Mouse (Mus musculus): Measurements from ENCODE around the gene Mettl1.
A peak's percentile ranks its signal among the peaks of the same experiment; 100 is the strongest.

The Mettl1 gene

DNA sequence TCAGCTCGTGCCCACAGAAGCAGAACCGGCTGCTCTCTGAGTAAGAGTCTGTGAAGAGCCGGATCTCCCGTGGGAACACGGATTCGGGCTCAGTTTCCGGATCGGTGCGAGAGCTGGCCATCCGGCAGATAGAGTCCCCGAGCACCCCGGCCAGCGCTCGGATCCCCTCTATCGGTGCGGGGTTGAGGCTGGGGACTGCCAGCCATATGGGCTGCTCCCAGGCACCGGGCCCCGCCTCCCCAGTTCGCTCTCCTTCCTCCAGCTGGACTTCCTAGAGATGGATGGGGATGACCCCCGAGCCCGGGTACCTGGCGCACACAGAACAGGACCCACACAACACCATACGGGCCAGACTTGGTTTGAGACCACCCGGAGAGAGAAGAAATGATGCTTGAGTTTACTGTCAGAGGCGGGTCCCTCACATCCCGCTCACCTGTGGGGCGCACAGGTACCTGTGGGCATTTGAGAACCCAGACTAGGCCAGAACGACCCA lies at the start of gene Mettl1, which contains the start of gene Eef1akmt3:
Mettl1 (plus strand) TSS at position 141 of the 493 bp plus-strand sequence.
Eef1akmt3 (minus strand) TSS at position 240 of the 493 bp plus-strand sequence.
- DNase-seq = no peak

DNA sequence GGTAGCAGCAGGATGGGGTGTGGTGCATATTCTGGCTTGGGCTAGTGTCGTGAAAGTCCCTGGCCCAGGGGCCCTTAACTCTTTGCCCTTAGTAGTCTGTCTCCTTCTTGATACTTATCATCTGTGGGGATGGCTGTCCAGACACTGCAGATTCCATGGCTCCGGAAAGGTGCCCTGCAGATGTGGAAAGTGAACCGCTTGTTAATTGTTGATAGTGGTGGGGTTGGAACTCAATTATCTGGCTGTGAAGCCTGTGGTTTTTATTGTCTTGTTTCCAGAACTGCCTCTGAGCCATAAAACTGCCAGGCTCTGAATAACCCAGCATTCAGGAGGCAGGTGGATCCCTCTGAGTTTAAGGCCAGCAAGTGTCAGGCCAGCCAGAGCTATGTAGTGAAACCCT lies 49.5 kb upstream of the Mettl1 start:
- no peak for DNase-seq

DNA sequence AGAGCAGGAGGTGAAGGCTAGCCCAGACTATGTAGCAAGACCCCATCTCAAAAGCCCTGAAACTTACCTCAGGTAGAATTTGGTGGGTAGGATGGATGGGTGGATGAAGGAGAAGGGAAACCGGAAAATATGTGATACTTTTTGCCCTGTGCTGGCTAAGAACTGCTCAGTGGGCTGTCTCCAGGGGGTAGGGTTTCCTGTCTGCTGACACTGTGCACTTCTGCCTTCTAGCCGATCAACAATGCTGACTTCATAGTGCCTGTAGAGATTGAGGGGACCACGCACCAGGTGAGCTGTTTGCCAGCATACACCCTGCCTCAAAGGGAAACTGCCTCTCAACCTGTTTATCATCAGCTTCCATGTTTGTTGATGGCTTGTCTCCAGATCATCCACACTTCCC lies 47.6 kb upstream of the Mettl1 start:
- DNase-seq = no peak

DNA sequence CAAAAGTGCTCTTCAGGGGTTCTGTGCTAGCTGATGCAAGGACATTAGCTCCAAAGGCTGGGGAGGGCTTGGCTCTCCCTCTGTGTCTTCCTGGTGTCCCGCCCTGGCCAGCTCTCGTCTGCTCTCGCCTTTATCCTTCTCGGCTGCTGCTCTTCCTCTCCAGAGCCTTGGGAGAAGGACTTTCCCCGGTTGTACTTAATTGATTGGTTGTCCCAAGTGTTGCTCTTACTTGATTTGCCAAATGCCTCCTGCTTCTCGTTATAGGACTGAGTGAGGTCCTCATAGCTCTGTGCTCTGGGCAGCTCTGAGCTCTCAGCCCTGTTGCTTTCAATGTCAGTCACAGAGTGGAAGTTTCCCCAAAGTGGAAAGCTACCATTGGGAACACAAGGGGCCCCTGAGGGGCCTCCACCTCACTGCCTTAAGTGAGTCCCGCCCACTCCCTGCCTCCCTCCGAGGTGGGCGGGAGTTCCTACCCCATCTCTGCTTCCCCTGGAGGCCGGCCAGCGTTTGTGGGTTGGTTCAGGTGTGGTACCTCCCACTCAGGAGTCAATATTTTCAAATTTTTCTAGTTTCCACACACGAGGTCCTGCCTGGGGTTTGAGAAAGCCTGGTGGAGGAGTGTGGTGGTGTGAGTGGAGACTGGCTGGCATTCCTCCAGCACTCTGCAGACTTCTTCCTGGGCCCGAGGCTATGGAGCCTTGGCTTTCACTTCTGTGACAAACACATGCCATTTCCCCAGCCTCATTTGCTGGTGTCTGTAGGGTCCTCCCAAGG lies 43.7 kb upstream of the Mettl1 start:
- no peak for DNase-seq

DNA sequence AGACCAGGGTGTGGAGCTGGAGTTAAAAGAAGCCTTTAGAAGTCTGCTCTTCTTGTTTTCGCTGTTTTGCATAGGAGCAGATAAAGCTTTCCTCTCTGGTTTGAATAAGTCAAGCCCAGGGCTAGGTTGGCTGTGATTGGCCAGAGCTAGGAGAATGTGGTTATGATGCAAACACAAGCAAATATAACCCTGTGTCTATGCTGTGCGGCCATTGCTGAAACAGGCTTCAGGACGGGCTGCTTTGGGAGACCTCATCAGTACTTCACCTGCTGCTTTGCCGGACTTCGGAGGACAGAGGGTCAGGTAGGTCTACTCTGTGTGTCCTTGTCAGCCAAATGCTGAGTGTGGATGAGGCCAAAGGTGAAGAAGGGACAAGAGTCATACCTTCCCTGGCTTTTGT lies 40.7 kb upstream of the Mettl1 start, which contains the start of gene Avil:
Avil (plus strand) TSS at position 181 of the 400 bp plus-strand sequence.
- DNase-seq = no peak

- no peak for DNase-seq
Measured at GRCm38 (mm10) chr10:127001297-127001696, 39.9 kb upstream of the Mettl1 start.

GRCm38 (mm10) chr10:127002056-127002455 lies 39.2 kb upstream of the Mettl1 start:
- DNase-seq = no peak

GRCm38 (mm10) chr10:127002765-127003164 lies 38.4 kb upstream of the Mettl1 start:
- no peak for DNase-seq

DNA sequence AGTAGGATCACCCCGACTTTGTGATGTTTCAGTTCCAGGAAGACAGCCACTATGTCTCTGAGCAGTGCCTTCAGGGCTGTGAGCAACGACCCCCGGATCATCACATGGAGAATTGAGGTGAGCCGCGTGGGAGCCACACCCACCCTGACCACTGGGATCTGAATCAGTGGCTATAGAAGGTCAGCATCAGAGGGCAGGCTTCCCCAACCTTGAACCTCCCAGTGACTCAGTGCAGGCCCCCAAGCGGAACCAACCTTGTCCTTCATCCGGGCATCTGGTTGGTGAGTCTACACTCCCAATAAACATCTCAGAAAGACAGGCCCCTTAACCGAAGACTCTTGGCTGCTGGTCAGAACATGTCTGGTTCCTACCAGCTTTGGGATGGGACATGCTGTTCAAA lies 37.9 kb upstream of the Mettl1 start:
- DNase-seq = no peak

DNA sequence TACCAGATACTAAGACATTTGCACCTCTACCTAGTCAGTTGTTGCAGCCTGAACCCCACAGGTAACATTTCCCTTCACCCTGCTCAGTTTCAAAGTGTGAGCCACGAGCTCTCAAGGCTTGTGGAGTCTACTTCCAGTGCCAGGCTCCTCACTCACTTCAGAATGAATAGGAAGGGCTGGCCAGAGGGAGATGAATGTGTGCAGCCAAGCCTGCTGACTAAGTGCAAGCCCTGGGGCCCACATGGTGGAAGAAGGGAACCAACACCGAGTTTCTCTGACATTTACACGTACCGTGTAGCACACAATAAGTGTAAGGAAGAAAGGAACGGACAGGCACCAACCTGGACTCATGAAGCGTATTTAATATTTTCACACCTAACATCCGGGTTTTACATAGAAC lies 37.4 kb upstream of the Mettl1 start:
- DNase-seq = no peak

GRCm38 (mm10) chr10:127016488-127016887 lies 24.7 kb upstream of the Mettl1 start:
- DNase-seq = no peak

GRCm38 (mm10) chr10:127017071-127017470 lies 24.1 kb upstream of the Mettl1 start:
- no peak for DNase-seq

DNA sequence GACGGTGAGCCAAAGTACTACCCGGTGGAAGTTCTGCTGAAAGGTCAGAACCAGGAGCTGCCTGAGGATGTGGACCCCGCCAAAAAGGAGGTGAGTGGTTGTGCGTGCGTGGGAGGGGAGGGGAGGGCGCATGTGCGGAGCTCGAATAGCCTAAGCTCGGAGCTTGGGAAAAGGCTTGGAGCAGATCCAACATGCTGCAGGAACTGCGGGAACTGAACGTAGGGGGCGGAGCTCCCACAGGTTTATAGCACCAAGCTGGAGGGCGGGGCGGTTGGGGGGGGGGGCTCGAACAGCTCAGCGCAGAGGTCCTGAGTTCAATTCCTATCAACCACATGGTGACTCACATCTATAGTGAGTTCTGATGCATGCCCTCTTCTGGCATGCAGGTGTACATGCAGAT lies 22.8 kb upstream of the Mettl1 start:
- DNase-seq = no peak

- DNase-seq = peak; percentile 79 to 82
Measured at GRCm38 (mm10) chr10:127030336-127031296, 10.6 kb upstream of the Mettl1 start, which contains the start of gene Tsfm. Tsfm (minus strand) TSS chr10:127030840.

DNA sequence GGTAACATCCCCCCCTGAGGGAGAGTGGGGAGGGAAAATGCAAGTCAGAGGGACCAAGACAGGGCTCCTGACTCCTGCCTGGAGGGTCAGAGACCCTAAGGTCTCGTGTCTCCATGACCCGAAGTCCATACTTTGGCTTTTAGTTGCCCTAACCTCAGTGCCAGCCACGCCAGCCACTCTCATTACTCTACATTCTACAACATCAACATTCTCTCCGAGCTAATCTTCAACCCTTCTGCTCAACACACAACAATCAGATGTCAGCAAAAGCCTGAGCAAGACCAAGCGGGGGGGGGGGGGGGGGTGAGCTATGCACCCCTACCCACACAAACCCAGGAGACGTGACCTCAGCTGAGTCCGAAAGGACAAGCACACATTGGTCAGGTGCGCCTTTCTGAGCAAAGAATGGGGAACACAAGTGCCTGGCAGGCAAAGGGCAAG lies 7.9 kb upstream of the Mettl1 start:
- no peak for DNase-seq

DNA sequence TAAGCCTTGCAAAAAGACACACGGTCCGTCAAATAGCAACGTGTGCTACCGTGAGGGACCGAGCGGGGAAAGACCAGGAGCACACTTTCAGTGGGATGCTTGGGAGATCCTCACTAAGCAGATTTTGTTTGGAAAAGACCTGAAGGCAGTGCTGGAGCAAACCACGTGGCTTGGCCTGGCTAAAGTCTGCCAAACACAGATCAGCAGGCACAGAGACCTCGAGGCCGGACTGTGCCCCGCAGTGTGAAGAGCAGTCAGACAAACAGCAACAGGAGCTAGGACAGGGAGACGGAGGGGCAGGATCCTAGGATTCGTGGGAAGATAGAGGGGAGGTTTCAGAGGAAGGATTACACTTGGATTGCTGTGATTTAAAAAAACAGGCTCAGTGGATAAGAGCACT lies 4.9 kb upstream of the Mettl1 start:
- DNase-seq = no peak

- DNase-seq = no peak
Measured at GRCm38 (mm10) chr10:127037641-127038040, 3.6 kb upstream of the Mettl1 start.

DNA sequence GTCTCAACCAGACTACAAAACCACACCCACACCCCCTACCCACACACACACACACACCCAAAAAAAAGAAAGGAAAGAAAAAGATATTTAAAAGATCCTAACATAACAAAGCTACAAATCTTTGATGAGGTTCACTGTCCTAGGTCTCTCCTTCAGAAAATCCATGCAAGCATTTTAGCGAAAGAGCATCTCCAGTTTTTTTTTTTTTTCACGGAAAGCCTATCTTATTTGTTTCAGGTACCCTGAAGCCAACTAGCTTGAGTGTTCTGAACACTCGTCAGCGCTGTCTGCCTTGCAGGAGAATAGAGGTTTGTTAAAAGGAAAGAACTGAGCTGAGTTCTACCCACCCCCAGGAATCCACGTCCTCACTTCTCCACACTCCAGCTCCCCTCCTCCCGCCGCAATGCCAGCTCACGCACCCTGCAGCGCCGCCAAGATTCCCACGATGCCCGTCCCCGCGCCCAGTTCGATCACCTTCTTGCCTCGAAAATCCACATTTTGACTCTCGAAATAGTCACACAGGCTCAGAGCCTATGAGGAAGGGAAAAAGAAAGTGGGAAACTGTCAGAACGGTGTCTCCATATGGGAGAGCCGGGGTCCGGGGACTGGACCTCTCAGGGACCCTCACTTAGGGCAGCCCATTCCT lies 522 bp upstream of the Mettl1 start:
- no peak for DNase-seq

DNA sequence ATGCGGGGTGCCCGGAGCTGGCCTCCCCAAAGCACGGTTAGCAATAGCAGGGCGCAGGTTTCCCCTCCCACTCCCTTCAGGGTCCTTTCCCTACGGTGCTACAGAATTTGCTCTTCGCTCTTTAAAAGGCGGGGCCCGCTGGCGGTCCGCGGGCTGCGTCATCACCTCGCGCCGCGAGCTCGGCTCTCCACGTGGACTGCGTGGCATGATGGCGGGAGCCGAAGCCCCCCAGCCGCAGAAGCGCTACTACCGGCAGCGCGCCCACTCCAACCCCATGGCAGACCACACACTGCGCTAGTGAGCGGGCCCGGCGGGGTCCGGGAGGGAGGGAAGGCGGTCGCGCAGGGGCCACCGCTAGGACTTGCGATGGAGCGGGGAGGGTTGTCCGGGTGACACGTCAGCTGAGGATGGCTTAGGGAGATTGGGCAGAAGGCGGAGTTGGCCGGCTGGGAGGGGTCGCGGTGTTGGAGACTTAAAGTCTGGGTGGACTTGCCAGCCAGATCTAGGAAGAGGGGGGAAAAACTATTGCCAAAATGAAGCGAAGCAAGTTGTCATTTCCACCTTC lies 642 bp downstream of the Mettl1 start:
- DNase-seq = peak; percentile 40 to 55

GRCm38 (mm10) chr10:127042468-127043115 lies 1.4 kb downstream of the Mettl1 start:
- no peak for DNase-seq

- DNase-seq = no peak
Measured at GRCm38 (mm10) chr10:127043187-127043586, 2.0 kb downstream of the Mettl1 start.

DNA sequence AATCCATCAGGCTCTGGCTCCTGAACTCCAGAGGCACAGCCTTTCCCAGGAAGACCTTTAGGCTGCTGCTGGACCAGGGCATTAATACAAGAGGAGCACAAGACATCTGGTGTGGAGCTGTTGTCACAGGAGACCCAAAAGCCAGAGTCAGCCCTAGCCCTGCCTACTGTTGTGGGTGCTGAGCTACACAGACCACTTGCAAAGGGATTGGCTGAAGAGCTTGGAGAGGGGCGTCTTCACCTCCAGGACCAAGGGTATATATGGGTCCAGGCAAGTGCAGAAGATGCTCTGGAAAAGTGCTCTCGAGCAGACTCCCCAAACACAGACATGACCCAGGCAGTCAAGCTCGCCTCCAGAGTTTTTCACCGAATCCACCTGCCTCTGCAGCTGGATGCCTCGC lies 6.7 kb downstream of the Mettl1 start, which contains the start of gene Cyp27b1:
Cyp27b1 (plus strand) TSS at position 297 of the 400 bp plus-strand sequence.
- DNase-seq = no peak

All from thymus, adult 18-20 months (tissue).